Mouse (Mus musculus): ENCODE data around the gene Tfap4.

GRCm38 (mm10) chr16:4551056-4551455, 8.6 kb downstream of the Tfap4 start:
- TF ChIP-seq GATA1 (IDR thresholded peaks at IDR 0.05; ENCODE audit: borderline replicate concordance, low read length) (no peak), FLI1 (IDR thresholded peaks at IDR 0.05; ENCODE audit: low read length) (no peak)

Data from megakaryocyte, embryonic 14.5 days (primary cell).